Mouse (Mus musculus) kidney, adult 2 months (tissue): Measurements from ENCODE around the gene Zfp747.
"Not testable (repeated sequence)": the region's sequence is repeated elsewhere in the genome, so short reads cannot be mapped to it uniquely, and the experiment has no call there.

Source experiments
- CTCF ChIP-seq: fragments of 200-500 bp; conservative IDR thresholded peaks from 2 replicates; pipeline ENCODE4 v1.5.1; 2011; ENCODE audit warnings: low read depth, mild to moderate bottlenecking, control low read depth, low read length, moderate library complexity, mixed read lengths; ENCODE audit not compliant: insufficient read depth, insufficient read length
- POLR2A ChIP-seq: fragments of 200-500 bp; IDR thresholded peaks from one replicate; pipeline ENCODE4 v1.6.1; 2011; ENCODE audit warnings: low read depth, low read length, control low read depth

DNA sequence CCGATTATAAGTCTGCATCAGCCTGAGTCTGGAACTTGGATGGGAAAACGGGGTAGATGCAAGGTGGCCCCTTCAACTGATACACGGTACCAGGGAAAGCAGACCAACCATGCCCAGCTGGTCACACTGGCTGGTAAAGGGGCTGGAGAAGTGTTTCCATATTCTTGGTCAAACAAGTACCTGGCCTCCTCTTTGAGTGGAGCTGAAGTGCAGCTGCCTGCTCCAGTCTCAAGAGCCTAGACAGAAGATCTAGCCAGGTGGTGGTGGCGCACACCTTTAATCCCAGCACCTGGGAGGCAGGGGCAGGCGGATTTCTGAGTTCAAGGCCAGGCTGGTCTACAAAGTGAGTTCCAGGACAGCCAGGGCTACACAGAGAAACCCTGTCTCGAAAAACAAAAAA, 34.0 kb downstream of the Zfp747 start:
- TF ChIP-seq CTCF, POLR2A: not testable (repeated sequence)
